Mouse (Mus musculus): ENCODE results near the gene Fam184a.

Gene Fam184a

DNA sequence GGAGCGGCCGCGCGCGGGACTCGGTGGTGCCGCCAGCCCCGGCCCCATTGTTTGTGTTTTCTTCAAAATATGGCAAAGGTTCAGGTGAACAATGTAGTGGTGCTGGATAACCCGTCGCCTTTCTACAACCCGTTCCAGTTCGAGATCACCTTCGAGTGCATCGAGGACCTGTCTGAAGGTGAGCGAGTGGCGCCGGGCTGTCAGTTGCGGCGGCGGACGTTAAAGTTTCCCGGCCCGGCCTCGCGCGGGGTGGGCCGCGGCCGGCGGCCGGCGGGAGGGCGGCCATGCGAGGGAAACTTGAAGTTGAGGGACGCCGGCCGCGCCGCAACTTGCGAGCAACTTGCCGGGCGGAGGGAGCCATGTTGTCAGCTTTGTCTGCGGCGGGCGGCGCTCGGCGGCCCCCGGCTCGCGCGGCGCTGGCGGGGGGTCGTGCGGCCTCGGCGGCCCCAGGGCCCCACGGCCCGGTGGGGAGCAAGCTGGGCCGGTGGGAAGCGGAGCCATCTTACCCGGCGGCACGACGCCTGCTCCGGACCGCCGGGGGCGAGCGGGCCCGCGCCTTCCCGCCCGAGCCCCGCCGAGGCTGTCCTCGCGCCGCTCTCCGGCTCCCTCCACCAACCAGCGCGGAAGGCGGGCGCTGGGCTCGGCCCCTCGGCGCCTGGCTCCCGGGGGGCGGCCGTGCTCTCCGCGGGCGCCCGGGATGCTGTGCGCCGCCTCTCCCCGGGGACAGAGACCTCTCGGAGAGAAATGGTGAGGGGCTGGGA, 153.6 kb downstream of the Fam184a start:
- DNase-seq: no peak

DNA sequence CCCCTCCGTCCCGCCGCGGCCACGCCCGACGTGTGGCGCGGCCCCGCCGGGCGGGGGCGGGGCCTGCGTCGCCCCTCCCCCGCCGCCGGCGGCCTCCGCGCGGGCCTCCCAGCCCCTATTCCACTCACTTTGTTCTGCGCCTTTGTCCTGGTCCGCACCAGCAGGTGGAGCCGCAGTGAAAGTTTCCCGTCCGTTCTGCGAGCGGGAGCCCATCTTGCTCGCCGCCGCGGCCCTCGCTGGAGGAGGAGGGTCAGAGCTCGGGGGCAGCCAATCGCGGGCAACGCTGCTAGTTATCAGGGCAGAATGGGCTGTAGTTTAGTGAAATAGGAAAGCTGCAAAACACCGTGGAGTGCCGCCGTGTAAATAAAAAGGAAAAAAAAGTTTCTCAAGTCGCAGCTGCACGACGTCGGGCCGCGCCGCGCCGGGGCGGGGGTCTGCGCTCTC, 154.2 kb downstream of the Fam184a start, which contains the start of gene Asf1a:
TSS of gene Asf1a (plus strand) at position 81 of the 444 bp plus-strand sequence.
- peak; percentile 98 for DNase-seq

DNA sequence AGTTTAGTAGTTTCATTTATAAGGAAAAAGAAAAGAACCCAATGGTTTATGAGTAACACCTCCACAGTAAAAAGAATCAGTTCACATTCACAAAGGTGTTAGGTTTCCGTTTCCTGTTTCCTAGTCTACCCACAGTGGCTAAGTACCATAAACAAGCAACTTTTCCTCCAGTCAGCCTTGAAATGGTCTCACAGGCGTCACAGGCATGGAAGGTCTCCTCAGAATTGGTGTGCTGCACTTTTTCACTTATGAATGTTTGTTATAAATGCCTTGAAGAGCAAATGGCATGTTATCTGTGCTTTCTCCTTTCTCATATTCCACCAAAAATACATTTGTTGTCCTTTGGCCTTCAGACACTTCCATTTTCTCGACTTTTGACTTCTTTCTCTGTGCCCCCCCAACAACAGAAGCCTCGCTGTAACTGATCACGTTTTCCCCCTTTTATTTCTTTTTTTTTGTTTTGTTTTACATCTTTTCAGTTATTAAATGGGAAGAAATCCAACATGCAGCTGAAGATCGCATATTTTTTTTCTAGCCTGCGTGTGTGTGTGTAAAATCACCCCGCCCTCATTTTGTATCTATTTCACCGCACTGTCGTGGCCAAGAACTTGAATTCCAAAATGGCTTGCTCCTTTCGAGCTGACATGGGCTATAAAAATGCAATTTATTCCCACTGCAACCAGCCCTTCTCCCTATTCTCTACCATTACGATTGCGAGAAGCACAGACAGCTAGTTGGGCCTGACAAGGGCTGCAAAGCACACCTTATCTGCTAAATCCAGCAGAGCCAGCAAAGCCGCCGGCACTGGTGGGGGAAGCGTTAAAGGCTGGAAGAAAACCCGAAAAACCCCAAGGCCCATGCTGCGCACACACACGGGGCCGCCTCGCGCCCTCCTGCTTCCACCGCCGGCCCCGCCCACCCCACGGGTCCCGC, 154.9 kb downstream of the Fam184a start:
- peak; percentile 90 for DNase-seq

DNA sequence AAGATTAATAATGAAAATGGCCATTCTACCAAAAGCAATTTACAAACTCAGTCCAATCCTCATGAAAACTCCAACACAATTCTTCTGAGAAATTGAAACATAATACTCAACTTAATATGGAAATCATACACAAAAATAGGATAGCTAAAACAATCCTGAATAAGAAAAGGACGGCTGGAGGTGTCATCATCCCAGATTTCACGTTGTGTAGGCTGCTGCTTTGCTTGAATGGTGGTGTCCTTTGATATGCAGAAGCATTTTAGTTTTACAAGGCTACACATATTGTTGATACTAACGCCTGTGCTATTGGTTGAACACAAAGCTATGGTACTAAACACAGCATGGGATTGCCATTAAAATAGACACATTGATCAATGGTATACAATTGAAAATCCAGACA, 165.1 kb downstream of the Fam184a start:
- DNase-seq: no peak

All from cerebellum, adult 11-12 months (tissue).